Mouse (Mus musculus) small intestine, adult 2 months (tissue): ENCODE measurements around the gene Rabgap1l. TPM values are rescaled to one million over a fixed set of nuclear protein-coding genes. Genes with fewer than 3 reads are reported as not detected.

Source experiments
- H3K27ac ChIP-seq: fragments of 200-500 bp; 2 replicates; pipeline ENCODE4 v1.5.1; 2012; ENCODE audit warnings: low read depth, low read length, control low read depth, inconsistent platforms; ENCODE audit not compliant: insufficient read depth
- H3K27me3 ChIP-seq: fragments of 200-500 bp; 2 replicates; pipeline ENCODE4 v1.6.1; 2012; ENCODE audit warnings: mild to moderate bottlenecking, moderate library complexity, low read length, inconsistent platforms; ENCODE audit not compliant: control insufficient read depth, insufficient read depth
- H3K36me3 ChIP-seq: fragments of 200-500 bp; 2 replicates; pipeline ENCODE4 v1.6.1; 2012; ENCODE audit warnings: mild to moderate bottlenecking, low read length, control low read depth, inconsistent platforms; ENCODE audit not compliant: control insufficient read depth, insufficient read depth
- H3K4me1 ChIP-seq: fragments of 200-500 bp; 2 replicates; pipeline ENCODE4 v1.6.1; 2012; ENCODE audit warnings: low read length, inconsistent platforms, mixed read lengths; ENCODE audit not compliant: control insufficient read depth, insufficient read depth, insufficient read length
- H3K4me3 ChIP-seq: fragments of 200-500 bp; 2 replicates; pipeline ENCODE4 v1.5.1; 2012; ENCODE audit warnings: low read depth, mild to moderate bottlenecking, control low read depth, inconsistent platforms, low read length, moderate library complexity
- CTCF ChIP-seq: fragments of 200-500 bp; IDR thresholded peaks from 2 replicates; pipeline ENCODE4 v1.5.1; 2012; ENCODE audit warnings: low read depth, mild to moderate bottlenecking, control low read depth, inconsistent platforms, low read length, moderate library complexity, mixed read lengths; ENCODE audit not compliant: insufficient replicate concordance, insufficient read length; ENCODE audit errors: extremely low read depth
- POLR2A ChIP-seq: fragments of 200-500 bp; IDR thresholded peaks from 2 replicates; pipeline ENCODE4 v1.6.1; 2012; ENCODE audit warnings: low read depth, mild to moderate bottlenecking, control low read depth, inconsistent platforms, low read length, moderate library complexity
- WGBS: fragments of 180-500 bp; shearing (Covaris S2); methylation state at CpG from one replicate; pipeline ENCODE4 v1.1.7; 2018; 5-methylcytosine and 5-hydroxymethylcytosine counted together
- polyA plus RNA-seq: library from polyadenylated mRNA; depleted of rRNA; stranded (reverse); fragments of >200 nt; gene quantifications from 2 replicates; pipeline ENCODE4 v1.2.3, GENCODE M21; 2012

Rabgap1l gene
- polyA plus RNA-seq, 1 experiment = 4.9 TPM

DNA sequence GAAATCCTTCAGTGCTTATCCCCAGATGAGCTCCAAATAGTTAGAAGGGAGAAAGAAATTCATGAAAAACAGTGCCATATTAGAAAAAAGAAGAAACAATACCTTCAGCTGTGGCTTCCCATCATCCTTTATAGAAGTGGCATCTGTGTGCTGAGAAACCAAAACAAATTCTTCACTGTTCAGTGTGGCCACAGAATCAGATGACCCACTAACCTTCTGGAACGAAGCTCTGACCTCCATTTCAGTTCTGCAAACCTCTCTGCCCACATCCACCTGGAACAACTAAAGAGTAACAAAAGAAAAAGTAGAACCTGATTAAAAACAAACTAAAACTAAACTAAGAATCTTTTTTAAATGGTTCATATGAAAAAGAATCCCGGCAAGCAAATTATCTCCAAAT is 52.4 kb downstream of the Rabgap1l start:
- peaks cover 3% of the 10 kb centered on the region; the same call in 1 of the 2 replicates for H3K36me3 ChIP-seq

GRCm38 (mm10) chr1:160734743-160735142 is 58.3 kb downstream of the Rabgap1l start:
- Histone ChIP-seq H3K4me3 (no peak overlapping the region), H3K36me3 (peaks cover 19% of the 10 kb centered on the region), H3K27me3 (no peaks in the 10 kb centered on the region), H3K4me1 (no peaks in the 10 kb centered on the region), H3K27ac (no peak overlapping the region)
- WGBS = 93% methylated on average over 2 of the region's 2 CpGs
- TF ChIP-seq CTCF = no peak
- no peak for TF ChIP-seq POLR2A

More for the DNA sequence above, 52.4 kb downstream of the Rabgap1l start:
- 78% methylated on average over 2 of the region's 2 CpGs for WGBS
- Histone ChIP-seq H3K27ac (no peak overlapping the region), H3K4me1 (no peaks in the 10 kb centered on the region), H3K27me3 (no peaks in the 10 kb centered on the region), H3K4me3 (no peak overlapping the region)
- TF ChIP-seq POLR2A (no peak), CTCF (no peak)

- no peaks in the 10 kb centered on the region for H3K27me3 ChIP-seq
- H3K27ac ChIP-seq = no peak overlapping the region
- no peak for TF ChIP-seq POLR2A
- TF ChIP-seq CTCF = no peak
- 85% methylated on average over 4 of the region's 4 CpGs for WGBS
- H3K4me1 ChIP-seq = no peaks in the 10 kb centered on the region
- peaks cover 19% of the 10 kb centered on the region for H3K36me3 ChIP-seq
- H3K4me3 ChIP-seq = no peak overlapping the region
Measured at GRCm38 (mm10) chr1:160729944-160730343, 63.1 kb downstream of the Rabgap1l start.

- H3K4me3 ChIP-seq = no peak overlapping the region
- H3K36me3 ChIP-seq = peaks cover 8% of the 10 kb centered on the region
- no peaks in the 10 kb centered on the region for H3K27me3 ChIP-seq
- TF ChIP-seq POLR2A = no peak
- no peaks in the 10 kb centered on the region for H3K4me1 ChIP-seq
- no peak overlapping the region for H3K27ac ChIP-seq
- 15% methylated on average over 3 of the region's 3 CpGs for WGBS
Measured at GRCm38 (mm10) chr1:160717742-160718141, 75.3 kb downstream of the Rabgap1l start.

GRCm38 (mm10) chr1:160714685-160715084 is 78.3 kb downstream of the Rabgap1l start:
- Histone ChIP-seq H3K4me3 (no peak overlapping the region), H3K36me3 (peaks cover 1% of the 10 kb centered on the region; the same call in 1 of the 2 replicates), H3K4me1 (no peaks in the 10 kb centered on the region), H3K27ac (no peak overlapping the region), H3K27me3 (no peaks in the 10 kb centered on the region)
- TF ChIP-seq CTCF = no peak
- TF ChIP-seq POLR2A = no peak

DNA sequence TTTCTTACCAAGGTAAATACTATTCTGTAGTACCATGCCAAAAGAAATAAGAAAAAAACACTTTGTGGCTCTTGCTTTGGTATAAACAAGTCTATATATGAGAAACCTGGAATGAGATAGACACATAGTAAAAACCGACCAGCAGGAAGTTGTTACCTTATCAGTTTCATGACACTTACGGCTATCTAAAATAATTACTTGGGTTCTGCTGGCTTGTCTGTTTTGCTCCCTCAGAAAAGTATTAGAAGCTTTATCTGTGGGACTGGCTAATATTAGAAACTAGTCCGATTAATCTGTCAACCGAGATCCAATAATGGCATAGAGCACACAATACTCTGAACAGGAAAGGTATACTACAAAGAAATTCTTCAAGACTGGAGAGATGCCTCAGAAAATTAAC is 79.1 kb downstream of the Rabgap1l start:
- Histone ChIP-seq H3K4me1 (no peaks in the 10 kb centered on the region), H3K27me3 (no peaks in the 10 kb centered on the region), H3K36me3 (peaks cover 3% of the 10 kb centered on the region; the same call in 1 of the 2 replicates), H3K4me3 (no peak overlapping the region), H3K27ac (no peak overlapping the region)
- 47% methylated on average over 4 of the region's 4 CpGs for WGBS
- TF ChIP-seq POLR2A (no peak), CTCF (no peak)

GRCm38 (mm10) chr1:160713383-160713782 is 79.6 kb downstream of the Rabgap1l start:
- TF ChIP-seq CTCF (no peak), POLR2A (no peak)
- Histone ChIP-seq H3K4me1 (no peaks in the 10 kb centered on the region), H3K27ac (no peak overlapping the region), H3K4me3 (no peak overlapping the region), H3K36me3 (peaks cover 3% of the 10 kb centered on the region; the same call in 1 of the 2 replicates), H3K27me3 (no peaks in the 10 kb centered on the region)
- 88% methylated on average over 1 of the region's 1 CpGs for WGBS

GRCm38 (mm10) chr1:160710539-160710938 is 82.5 kb downstream of the Rabgap1l start:
- no peak overlapping the region for H3K27ac ChIP-seq
- no peaks in the 10 kb centered on the region for H3K27me3 ChIP-seq

More at GRCm38 (mm10) chr1:160710539-160710938, 82.5 kb downstream of the Rabgap1l start:
- no peak for TF ChIP-seq CTCF
- no peak for TF ChIP-seq POLR2A
- Histone ChIP-seq H3K4me1 (no peaks in the 10 kb centered on the region), H3K36me3 (0 out of 2 replicates have a peak, but pooled peaks cover 2% of the 10 kb centered on the region), H3K4me3 (no peak overlapping the region)
